Mouse (Mus musculus): ENCODE data around the gene Crocc2.

DNA sequence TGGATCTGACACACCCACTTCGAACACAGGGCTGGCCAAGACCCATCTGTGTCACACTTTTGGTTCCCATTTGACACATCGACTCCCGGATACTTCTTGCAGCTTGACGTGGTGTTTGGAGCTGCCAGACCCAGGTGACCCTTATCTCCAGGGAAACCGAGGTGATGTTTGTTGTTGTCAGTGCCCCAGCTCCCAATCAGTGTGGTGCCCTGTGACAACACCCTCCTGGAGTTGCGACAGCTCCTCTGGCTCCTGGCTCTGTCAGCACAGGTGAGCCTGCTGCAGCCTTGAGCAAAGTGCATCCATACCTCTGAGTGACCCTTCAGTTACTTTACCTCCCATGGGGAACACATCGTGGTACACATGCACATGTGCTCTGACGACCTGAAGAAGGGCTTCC lies 35.8 kb upstream of the Crocc2 start:
- TF ChIP-seq POLR2A (IDR thresholded peaks at IDR 0.05; ENCODE audit: low read depth, low read length) (no peak), CTCF (IDR thresholded peaks at IDR 0.05; ENCODE audit: borderline replicate concordance, insufficient read depth, low read length) (no peak)

Data from embryonic fibroblast, embryonic 13.5 days (primary cell).